8 mouse cellular contexts compared by ENCODE assay signal in the genomic region with DNA sequence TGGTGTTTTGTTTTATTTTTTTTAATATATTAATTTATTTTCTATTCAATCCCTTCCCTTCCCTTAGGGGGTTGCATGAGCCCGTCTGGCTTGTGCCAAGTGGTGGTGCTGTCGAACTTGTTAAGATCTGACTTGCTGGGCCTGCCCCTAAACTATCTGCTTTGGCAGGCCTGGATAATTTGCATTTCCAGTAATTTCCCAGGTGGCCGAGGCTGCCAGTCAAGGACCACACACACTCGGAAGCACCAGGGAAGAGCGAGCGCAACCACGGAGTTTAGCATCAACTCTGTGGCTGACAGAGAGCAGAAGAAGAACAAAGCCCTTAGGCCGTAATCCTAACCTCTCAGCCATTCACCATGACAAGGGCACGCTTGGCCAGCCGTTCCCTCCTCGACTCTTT.
A peak's percentile ranks its signal among the peaks of the same experiment; 100 is the strongest.
DNase-seq lines count a peak whose midpoint lies in the region; ATAC-seq lines count a peak whose summit lies in the region.

No protein-coding gene starts in this region.

- ATAC-seq in heart, embryonic 13.5 days (ENCODE audit: extremely low read depth, insufficient number of reproducible peaks, low FRiP score, low TSS enrichment), result no peak
- peak; percentile 68 for ATAC-seq in embryonic facial prominence, embryonic 11.5 days (replicated peaks; ENCODE audit: insufficient number of reproducible peaks, low FRiP score, low TSS enrichment, low read depth)
- ATAC-seq in kidney, embryonic 14.5 days (ENCODE audit: low FRiP score, low TSS enrichment), result peak; percentile 60
- peak; percentile 38 for ATAC-seq in midbrain, embryonic 16.5 days

- H3K27me3 ChIP-seq in heart, embryonic 13.5 days (replicated peaks), result no peaks in the 10 kb centered on the region
- H3K27me3 ChIP-seq in embryonic facial prominence, embryonic 11.5 days (ENCODE audit: control insufficient read depth, insufficient read depth, low read length), result no peaks in the 10 kb centered on the region
- H3K27me3 ChIP-seq in kidney, embryonic 14.5 days (ENCODE audit: control insufficient read depth, insufficient read depth, low read length), result no peaks in the 10 kb centered on the region
- no peaks in the 10 kb centered on the region for H3K27me3 ChIP-seq in midbrain, embryonic 16.5 days (ENCODE audit: control insufficient read depth, insufficient read depth, low read depth, low read length)

- H3K4me1 ChIP-seq in heart, embryonic 13.5 days, result peaks cover 14% of the 10 kb centered on the region
- no peaks in the 10 kb centered on the region; the same call in 1 of the 2 replicates for H3K4me1 ChIP-seq in embryonic facial prominence, embryonic 11.5 days (ENCODE audit: control insufficient read depth, insufficient read depth, low read length)
- H3K4me1 ChIP-seq in kidney, embryonic 14.5 days (ENCODE audit: control insufficient read depth, insufficient read depth, low read length), result peaks cover 22% of the 10 kb centered on the region; the same call in 1 of the 2 replicates
- H3K4me1 ChIP-seq in midbrain, embryonic 16.5 days (ENCODE audit: control insufficient read depth, insufficient read depth, low read length), result peaks cover 25% of the 10 kb centered on the region

- H3K27ac ChIP-seq in heart, embryonic 13.5 days (replicated peaks), result no peak overlapping the region
- H3K27ac ChIP-seq in embryonic facial prominence, embryonic 11.5 days (replicated peaks; ENCODE audit: low read depth, low read length), result no peak overlapping the region
- no peak overlapping the region for H3K27ac ChIP-seq in kidney, embryonic 14.5 days (ENCODE audit: low read depth, low read length)
- no peak overlapping the region for H3K27ac ChIP-seq in midbrain, embryonic 16.5 days (ENCODE audit: low read length)

- WGBS in heart, embryonic 13.5 days, result 35% methylated on average over 11 of the region's 11 CpGs
- WGBS in embryonic facial prominence, embryonic 11.5 days, result 8% methylated on average over 11 of the region's 11 CpGs
- WGBS in kidney, embryonic 14.5 days, result 6% methylated on average over 11 of the region's 11 CpGs
- 4% methylated on average over 11 of the region's 11 CpGs for WGBS in midbrain, embryonic 16.5 days

- no peak overlapping the region for H3K9ac ChIP-seq in heart, embryonic 13.5 days
- no peak overlapping the region for H3K9ac ChIP-seq in embryonic facial prominence, embryonic 11.5 days (replicated peaks; ENCODE audit: low read length)
- no peak overlapping the region for H3K9ac ChIP-seq in kidney, embryonic 14.5 days (ENCODE audit: low read depth, low read length)
- no peak overlapping the region for H3K9ac ChIP-seq in midbrain, embryonic 16.5 days (ENCODE audit: low read depth, low read length)

- no peak for DNase-seq in heart, adult 18-20 months
- peak; percentile 73 for DNase-seq in embryonic facial prominence, embryonic 11.5 days (ENCODE audit: low spot score)
- DNase-seq in thymus, postnatal 0 days (ENCODE audit: low spot score), result no peak
- DNase-seq in gastrocnemius, postnatal 4 days (ENCODE audit: low spot score in 2 of 2), result no peak
- no peak for DNase-seq in yolk sac, embryonic 10.5 days (ENCODE audit: low spot score)

- peak overlapping the region; percentile 28 for H3K4me2 ChIP-seq in heart, embryonic 13.5 days
- H3K4me2 ChIP-seq in embryonic facial prominence, embryonic 11.5 days (ENCODE audit: low read depth, low read length), result no peak overlapping the region
- peak overlapping the region; percentile 27 for H3K4me2 ChIP-seq in kidney, embryonic 14.5 days (replicated peaks; ENCODE audit: low read depth, low read length)
- peak overlapping the region; percentile 10; the same call in 1 of the 2 replicates for H3K4me2 ChIP-seq in midbrain, embryonic 16.5 days (ENCODE audit: low read length)

- H3K36me3 ChIP-seq in heart, embryonic 13.5 days, result no peaks in the 10 kb centered on the region
- H3K36me3 ChIP-seq in embryonic facial prominence, embryonic 11.5 days (replicated peaks; ENCODE audit: control insufficient read depth, insufficient read depth, low read depth, low read length), result no peaks in the 10 kb centered on the region; the same call in 1 of the 2 replicates
- H3K36me3 ChIP-seq in kidney, embryonic 14.5 days (ENCODE audit: control insufficient read depth, insufficient read depth, low read length), result no peaks in the 10 kb centered on the region
- no peaks in the 10 kb centered on the region for H3K36me3 ChIP-seq in midbrain, embryonic 16.5 days (ENCODE audit: control insufficient read depth, insufficient read depth, low read length)

- H3K4me3 ChIP-seq in heart, embryonic 13.5 days, result no peak overlapping the region
- H3K4me3 ChIP-seq in embryonic facial prominence, embryonic 11.5 days (ENCODE audit: low read depth, low read length), result no peak overlapping the region
- H3K4me3 ChIP-seq in kidney, embryonic 14.5 days (ENCODE audit: low read length), result no peak overlapping the region
- H3K4me3 ChIP-seq in midbrain, embryonic 16.5 days (ENCODE audit: low read depth, low read length), result no peak overlapping the region

- H3K9me3 ChIP-seq in heart, embryonic 13.5 days, result no peaks in the 10 kb centered on the region
- no peaks in the 10 kb centered on the region for H3K9me3 ChIP-seq in embryonic facial prominence, embryonic 11.5 days (replicated peaks; ENCODE audit: control insufficient read depth, low read length)
- H3K9me3 ChIP-seq in kidney, embryonic 14.5 days (ENCODE audit: control insufficient read depth, low read length), result no peaks in the 10 kb centered on the region
- no peaks in the 10 kb centered on the region for H3K9me3 ChIP-seq in midbrain, embryonic 16.5 days (replicated peaks; ENCODE audit: control insufficient read depth, low read length, poor library complexity, severe bottlenecking)
